In the genomic region with DNA sequence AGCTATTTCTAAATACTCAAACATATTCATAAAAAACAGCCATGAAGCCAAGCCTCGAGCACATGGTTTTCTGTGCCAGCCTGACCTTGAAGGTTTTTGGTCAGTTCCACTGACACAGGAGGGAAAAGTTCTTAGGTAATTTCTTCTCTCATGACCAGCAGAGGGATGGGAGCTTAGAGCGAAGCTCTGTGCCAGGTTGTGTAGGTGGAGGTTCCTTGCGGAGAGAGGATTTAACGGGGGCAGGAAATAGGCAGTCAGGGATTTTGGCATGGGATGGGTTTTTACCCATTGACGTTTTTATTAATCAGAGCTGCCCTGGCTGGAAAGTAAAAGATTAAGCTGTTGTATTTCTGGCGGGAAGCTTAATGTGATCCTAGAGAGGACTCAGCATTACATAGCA, we compare ENCODE assay signal across 15 mouse cellular contexts.
"Had no signal": no experiment of that assay in that cellular context is flagged by ENCODE, and none has a peak within 500 bp of the region (broad histone marks: within the 10 kb centered on the region; RNA-seq: fewer than 3 reads in every experiment).

No protein-coding gene starts in this region.

- DNase-seq: gastrocnemius, postnatal 14 days; gastrocnemius, postnatal 36 days; heart, adult 18-20 months; heart, postnatal 10 days; kidney, adult 11 months; kidney, adult 2 months; kidney, adult 9 months; kidney, postnatal 14 days; kidney, postnatal 36 days; layer of hippocampus, adult 9-11 months; layer of hippocampus, postnatal 36 days; left cerebral cortex, postnatal 4 days had no signal

- ATAC-seq: hindbrain, postnatal 0 days; intestine, embryonic 16.5 days; liver, embryonic 12.5 days had no signal
